Mouse (Mus musculus) MEL (cell line): Measurements from ENCODE around the gene Oas1c.
"Not testable (repeated sequence)": the region's sequence is repeated elsewhere in the genome, so short reads cannot be mapped to it uniquely, and the experiment has no call there.

Source experiments
- CHD2 ChIP-seq: IDR thresholded peaks from 2 replicates; pipeline ENCODE4 v1.6.1; 2011; ENCODE audit warnings: low read length, improper control_type of control experiment
- CTCF ChIP-seq, 3 experiments: IDR thresholded peaks in 2 of 3; conservative IDR thresholded peaks in 1 of 3; 2 replicates each; pipeline ENCODE4 v1.5.1; 2011 to 2012; ENCODE audit warnings: low read length in 3 of 3, low read depth in 2 of 3, mild to moderate bottlenecking in 2 of 3, improper control_type of control experiment in 1 of 3, inconsistent platforms in 1 of 3, mixed read lengths in 1 of 3, moderate library complexity in 1 of 3; ENCODE audit not compliant: control insufficient read depth in 1 of 3, insufficient read depth in 1 of 3, poor library complexity in 1 of 3, severe bottlenecking in 1 of 3
- E2F4 ChIP-seq: IDR thresholded peaks from 2 replicates; pipeline ENCODE4 v1.6.1; 2011; ENCODE audit warnings: low read depth, low read length, improper control_type of control experiment, borderline replicate concordance
- ELF1 ChIP-seq: IDR thresholded peaks from 2 replicates; pipeline ENCODE4 v1.6.1; 2014; ENCODE audit warnings: low read depth, mild to moderate bottlenecking, inconsistent platforms, low read length, improper control_type of control experiment, moderate library complexity
- EP300 ChIP-seq, 2 experiments: IDR thresholded peaks; 2 replicates each; pipeline ENCODE4 v1.6.1; 2011; ENCODE audit warnings: improper control_type of control experiment in 2 of 2, low read length in 2 of 2, low read depth in 1 of 2, mild to moderate bottlenecking in 1 of 2
- GABPA ChIP-seq: IDR thresholded peaks from 2 replicates; pipeline ENCODE4 v1.6.1; 2012; ENCODE audit warnings: low read depth, mild to moderate bottlenecking, inconsistent platforms, low read length, improper control_type of control experiment, moderate library complexity
- MXI1 ChIP-seq: IDR thresholded peaks from 2 replicates; pipeline ENCODE4 v1.6.1; 2011; ENCODE audit warnings: mild to moderate bottlenecking, low read depth, low read length, improper control_type of control experiment
- MYB ChIP-seq: IDR thresholded peaks from 2 replicates; pipeline ENCODE4 v1.6.1; 2011; ENCODE audit warnings: mild to moderate bottlenecking, low read depth, low read length, improper control_type of control experiment
- UBTF ChIP-seq: IDR thresholded peaks from 2 replicates; pipeline ENCODE4 v1.6.1; 2012; ENCODE audit warnings: low read depth, mild to moderate bottlenecking, inconsistent platforms, low read length, improper control_type of control experiment, moderate library complexity, borderline replicate concordance; ENCODE audit not compliant: insufficient read depth
- USF1 ChIP-seq: IDR thresholded peaks from 2 replicates; pipeline ENCODE4 v1.6.1; 2014; ENCODE audit warnings: low read depth, mild to moderate bottlenecking, inconsistent platforms, low read length, improper control_type of control experiment, moderate library complexity
- USF2 ChIP-seq, 2 experiments: IDR thresholded peaks; 2 replicates each; pipeline ENCODE4 v1.6.1; 2011 to 2012; ENCODE audit warnings: improper control_type of control experiment in 2 of 2, low read length in 2 of 2, borderline replicate concordance in 1 of 2, inconsistent platforms in 1 of 2, low read depth in 1 of 2, mild to moderate bottlenecking in 1 of 2; ENCODE audit not compliant: insufficient read depth in 1 of 2
- ZKSCAN1 ChIP-seq: IDR thresholded peaks from 2 replicates; pipeline ENCODE4 v1.6.1; 2012; ENCODE audit warnings: low read depth, mild to moderate bottlenecking, inconsistent platforms, low read length, improper control_type of control experiment, moderate library complexity
- ZNF384 ChIP-seq: IDR thresholded peaks from 2 replicates; pipeline ENCODE4 v1.6.1; 2012; ENCODE audit warnings: low read depth, mild to moderate bottlenecking, inconsistent platforms, low read length, improper control_type of control experiment

DNA sequence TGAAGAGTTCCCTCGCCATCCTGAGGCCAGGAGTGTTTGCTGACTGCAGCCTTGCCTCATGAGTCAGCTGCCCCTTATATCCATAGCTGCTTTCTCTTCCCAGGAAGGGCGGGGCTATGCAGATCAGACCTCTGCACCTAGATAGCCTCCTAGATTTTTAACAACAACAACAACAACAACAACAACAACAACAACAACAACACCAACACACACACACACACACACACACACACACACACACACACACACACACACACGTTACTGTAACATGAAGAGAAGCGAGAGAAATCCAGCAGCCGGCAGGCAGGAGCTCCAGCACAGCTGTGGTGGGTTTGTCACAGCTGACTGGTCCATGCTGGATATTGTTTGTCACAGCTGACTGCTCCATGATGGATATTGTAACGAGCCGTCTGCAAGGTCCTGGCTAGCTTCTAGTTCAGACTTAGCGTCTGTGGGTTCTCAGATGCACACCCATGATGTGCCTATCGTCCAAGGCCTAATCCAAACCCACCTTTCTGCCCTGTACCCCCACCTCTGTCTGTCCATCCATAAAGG, 16.8 kb downstream of the Oas1c start, which contains the start of gene Oas1e:
- TF ChIP-seq GABPA; UBTF; CHD2; CTCF (IDR thresholded peaks at IDR 0.05 in 2 of 3, conservative IDR thresholded peaks at IDR 0.05 in 1 of 3; ENCODE audit: control insufficient read depth in 1 of 3, insufficient read depth in 1 of 3, low read depth in 2 of 3, low read length in 3 of 3, poor library complexity in 1 of 3, severe bottlenecking in 1 of 3); EP300 (IDR thresholded peaks at IDR 0.05; ENCODE audit: low read depth in 1 of 2, low read length in 2 of 2); ELF1; MXI1; E2F4; ZKSCAN1; ZNF384; MYB; USF2 (IDR thresholded peaks at IDR 0.05; ENCODE audit: borderline replicate concordance in 1 of 2, insufficient read depth in 1 of 2, low read depth in 1 of 2, low read length in 2 of 2); USF1: not testable (repeated sequence)
